Mouse (Mus musculus) cerebellum, adult 9-10 months (tissue): Measurements from ENCODE around the gene Magea3.
"Not testable (repeated sequence)": the region's sequence is repeated elsewhere in the genome, so short reads cannot be mapped to it uniquely, and the experiment has no call there.

Experiments used
- DNase-seq: peaks from one replicate; pipeline ENCODE4 v3.0.0; 2022

Gene Magea3

GRCm38 (mm10) chrX:154949405-154949804 is at the start of gene Magea3:
Magea3 (minus strand) TSS chrX:154949505.
- not testable (repeated sequence) for DNase-seq

GRCm38 (mm10) chrX:154995750-154996149 is 46.4 kb upstream of the Magea3 start, which contains the start of gene Magea8:
Magea8 (minus strand) TSS chrX:154995850.
- not testable (repeated sequence) for DNase-seq

GRCm38 (mm10) chrX:154935887-154936286 is 13.4 kb downstream of the Magea3 start, which contains the start of gene Magea6:
Magea6 (minus strand) TSS chrX:154935987.
- not testable (repeated sequence) for DNase-seq
